Mouse (Mus musculus): ENCODE measurements around the gene Ppp6r1. TPM values are rescaled to one million over a fixed set of nuclear protein-coding genes. Genes with fewer than 3 reads are reported as not detected.

The Ppp6r1 gene
- polyA plus RNA-seq, 1 experiment from 2014 or later: 7.8 TPM

- H3K27me3 ChIP-seq (ENCODE audit: insufficient read depth, low read length): no peaks in the 10 kb centered on the region
- no peak overlapping the region for H3K27ac ChIP-seq (ENCODE audit: low read depth)
- ATAC-seq (ENCODE audit: insufficient read depth): no peak
- peaks cover 6% of the 10 kb centered on the region; the same call in 1 of the 2 replicates for H3K36me3 ChIP-seq (ENCODE audit: insufficient read depth)
- no peak overlapping the region for H3K4me3 ChIP-seq (ENCODE audit: low read depth, low read length)
- WGBS: 18% methylated on average over 4 of the region's 4 CpGs
- no peak overlapping the region for H3K9ac ChIP-seq
- peak; percentile 66 for DNase-seq
- H3K4me1 ChIP-seq (ENCODE audit: insufficient read depth): no peaks in the 10 kb centered on the region
- H3K4me2 ChIP-seq: no peak overlapping the region
- no peaks in the 10 kb centered on the region for H3K9me3 ChIP-seq (ENCODE audit: low read depth, low read length)
- peak; percentile 53 for TF ChIP-seq CTCF (IDR thresholded peaks at IDR 0.05; ENCODE audit: low read depth)
Measured at GRCm38 (mm10) chr7:4623544-4624189, 35.2 kb downstream of the Ppp6r1 start.

GRCm38 (mm10) chr7:4619979-4620378 is 38.8 kb downstream of the Ppp6r1 start:
- WGBS: 46% methylated on average over 1 of the region's 1 CpGs
- no peak overlapping the region for H3K4me3 ChIP-seq (ENCODE audit: low read depth, low read length)
- H3K27me3 ChIP-seq (ENCODE audit: insufficient read depth, low read length): no peaks in the 10 kb centered on the region
- no peaks in the 10 kb centered on the region for H3K36me3 ChIP-seq (ENCODE audit: insufficient read depth)
- TF ChIP-seq CTCF (IDR thresholded peaks at IDR 0.05; ENCODE audit: low read depth): no peak
- H3K9ac ChIP-seq: no peak overlapping the region
- no peaks in the 10 kb centered on the region for H3K9me3 ChIP-seq (ENCODE audit: low read depth, low read length)
- ATAC-seq (ENCODE audit: insufficient read depth) (0 out of 2 replicates have a peak, but pooled peaks have one; percentile 35), DNase-seq (peak; percentile 86)
- no peaks in the 10 kb centered on the region for H3K4me1 ChIP-seq (ENCODE audit: insufficient read depth)
- no peak overlapping the region for H3K4me2 ChIP-seq
- no peak overlapping the region for H3K27ac ChIP-seq (ENCODE audit: low read depth)

- no peaks in the 10 kb centered on the region for H3K4me1 ChIP-seq (ENCODE audit: insufficient read depth)
- 56% methylated on average over 14 of the region's 14 CpGs for WGBS
- no peaks in the 10 kb centered on the region for H3K36me3 ChIP-seq (ENCODE audit: insufficient read depth)
- no peak overlapping the region for H3K9ac ChIP-seq
- no peak overlapping the region for H3K4me2 ChIP-seq
- DNase-seq (no peak), ATAC-seq (ENCODE audit: insufficient read depth) (no peak)
- H3K27me3 ChIP-seq (ENCODE audit: insufficient read depth, low read length): no peaks in the 10 kb centered on the region
- no peak for TF ChIP-seq CTCF (IDR thresholded peaks at IDR 0.05; ENCODE audit: low read depth)
- no peak overlapping the region for H3K27ac ChIP-seq (ENCODE audit: low read depth)
- H3K4me3 ChIP-seq (ENCODE audit: low read depth, low read length): no peak overlapping the region
- no peaks in the 10 kb centered on the region for H3K9me3 ChIP-seq (ENCODE audit: low read depth, low read length)
Measured at GRCm38 (mm10) chr7:4613740-4614403, 44.9 kb downstream of the Ppp6r1 start.

- no peak for TF ChIP-seq CTCF (IDR thresholded peaks at IDR 0.05; ENCODE audit: low read depth)
- Histone ChIP-seq H3K27ac (ENCODE audit: low read depth) (no peak overlapping the region), H3K36me3 (ENCODE audit: insufficient read depth) (no peaks in the 10 kb centered on the region), H3K27me3 (ENCODE audit: insufficient read depth, low read length) (no peaks in the 10 kb centered on the region), H3K4me3 (ENCODE audit: low read depth, low read length) (no peak overlapping the region), H3K9me3 (ENCODE audit: low read depth, low read length) (no peaks in the 10 kb centered on the region), H3K4me1 (ENCODE audit: insufficient read depth) (no peaks in the 10 kb centered on the region), H3K4me2 (no peak overlapping the region), H3K9ac (no peak overlapping the region)
- DNase-seq (no peak), ATAC-seq (ENCODE audit: insufficient read depth) (no peak)
- 70% methylated on average over 1 of the region's 1 CpGs for WGBS
Measured at GRCm38 (mm10) chr7:4612956-4613355, 45.9 kb downstream of the Ppp6r1 start.

GRCm38 (mm10) chr7:4612386-4612785 is 46.4 kb downstream of the Ppp6r1 start:
- DNase-seq (no peak), ATAC-seq (ENCODE audit: insufficient read depth) (no peak)
- no peaks in the 10 kb centered on the region for H3K36me3 ChIP-seq (ENCODE audit: insufficient read depth)
- H3K27me3 ChIP-seq (ENCODE audit: insufficient read depth, low read length): no peaks in the 10 kb centered on the region
- H3K4me2 ChIP-seq: no peak overlapping the region
- no peaks in the 10 kb centered on the region for H3K4me1 ChIP-seq (ENCODE audit: insufficient read depth)
- H3K9ac ChIP-seq: no peak overlapping the region
- no peak for TF ChIP-seq CTCF (IDR thresholded peaks at IDR 0.05; ENCODE audit: low read depth)
- WGBS: 55% methylated on average over 8 of the region's 8 CpGs
- no peak overlapping the region for H3K4me3 ChIP-seq (ENCODE audit: low read depth, low read length)
- no peak overlapping the region for H3K27ac ChIP-seq (ENCODE audit: low read depth)
- H3K9me3 ChIP-seq (ENCODE audit: low read depth, low read length): no peaks in the 10 kb centered on the region

- ATAC-seq (ENCODE audit: insufficient read depth): no peak
- H3K4me1 ChIP-seq (ENCODE audit: insufficient read depth): no peaks in the 10 kb centered on the region
- no peak for DNase-seq
- no peak overlapping the region for H3K4me2 ChIP-seq
- 73% methylated on average over 12 of the region's 12 CpGs for WGBS
- H3K9me3 ChIP-seq (ENCODE audit: low read depth, low read length): no peaks in the 10 kb centered on the region
- no peaks in the 10 kb centered on the region for H3K27me3 ChIP-seq (ENCODE audit: insufficient read depth, low read length)
- H3K36me3 ChIP-seq (ENCODE audit: insufficient read depth): no peaks in the 10 kb centered on the region
- no peak overlapping the region for H3K4me3 ChIP-seq (ENCODE audit: low read depth, low read length)
- no peak overlapping the region for H3K9ac ChIP-seq
- no peak overlapping the region for H3K27ac ChIP-seq (ENCODE audit: low read depth)
- TF ChIP-seq CTCF (IDR thresholded peaks at IDR 0.05; ENCODE audit: low read depth): no peak
Measured at GRCm38 (mm10) chr7:4611921-4612341, 46.9 kb downstream of the Ppp6r1 start.

- Histone ChIP-seq H3K4me3 (ENCODE audit: low read depth, low read length) (no peak overlapping the region), H3K4me2 (no peak overlapping the region), H3K27me3 (ENCODE audit: insufficient read depth, low read length) (no peaks in the 10 kb centered on the region), H3K36me3 (ENCODE audit: insufficient read depth) (no peaks in the 10 kb centered on the region), H3K9ac (no peak overlapping the region), H3K9me3 (ENCODE audit: low read depth, low read length) (no peaks in the 10 kb centered on the region), H3K4me1 (ENCODE audit: insufficient read depth) (no peaks in the 10 kb centered on the region), H3K27ac (ENCODE audit: low read depth) (no peak overlapping the region)
- TF ChIP-seq CTCF (IDR thresholded peaks at IDR 0.05; ENCODE audit: low read depth): no peak
- no peak for DNase-seq
- ATAC-seq (ENCODE audit: insufficient read depth): no peak
- 78% methylated on average over 12 of the region's 12 CpGs for WGBS
Measured at GRCm38 (mm10) chr7:4611511-4611910, 47.3 kb downstream of the Ppp6r1 start.
